Mouse (Mus musculus) ES-Bruce4 (cell line): ENCODE results near the gene Ccdc13. TPM values are rescaled to one million over a fixed set of nuclear protein-coding genes. Genes with fewer than 3 reads are reported as not detected.

Experiments
- H3K27ac ChIP-seq: 2 replicates; pipeline ENCODE4 v1.5.1; 2012; ENCODE audit warnings: low read length, inconsistent platforms; ENCODE audit not compliant: insufficient read depth
- H3K27me3 ChIP-seq: 2 replicates; pipeline ENCODE4 v1.6.1; 2012; ENCODE audit warnings: mild to moderate bottlenecking, low read length, inconsistent platforms; ENCODE audit not compliant: control insufficient read depth, poor library complexity, insufficient read depth, severe bottlenecking
- H3K36me3 ChIP-seq: 2 replicates; pipeline ENCODE4 v1.6.1; 2012; ENCODE audit warnings: inconsistent platforms, mild to moderate bottlenecking, low read length, moderate library complexity; ENCODE audit not compliant: control insufficient read depth, poor library complexity, insufficient read depth, severe bottlenecking
- H3K4me1 ChIP-seq: one replicate; pipeline ENCODE4 v1.8.1; 2011; ENCODE audit warnings: low read length; ENCODE audit not compliant: control insufficient read depth, insufficient read depth
- H3K4me3 ChIP-seq: 2 replicates; pipeline ENCODE4 v1.5.1; 2011; ENCODE audit warnings: low read depth, mild to moderate bottlenecking, low read length
- H3K9ac ChIP-seq: 2 replicates; pipeline ENCODE4 v1.6.1; 2012; ENCODE audit warnings: low read depth, mild to moderate bottlenecking, inconsistent platforms; ENCODE audit not compliant: poor library complexity, severe bottlenecking
- H3K9me3 ChIP-seq: replicated peaks from 2 replicates; pipeline ENCODE4 v1.6.1; 2012; ENCODE audit warnings: mild to moderate bottlenecking, low read length, inconsistent platforms; ENCODE audit not compliant: control insufficient read depth, poor library complexity, insufficient read depth, severe bottlenecking
- CTCF ChIP-seq: IDR thresholded peaks from one replicate; pipeline ENCODE4 v1.8.1; 2011; ENCODE audit warnings: low read depth, low read length
- EP300 ChIP-seq: IDR thresholded peaks from 2 replicates; pipeline ENCODE4 v1.6.1; 2011; ENCODE audit warnings: low read depth, low read length; ENCODE audit not compliant: insufficient read depth
- POLR2A ChIP-seq: IDR thresholded peaks from one replicate; pipeline ENCODE4 v1.8.1; 2011; ENCODE audit warnings: low read length; ENCODE audit not compliant: insufficient read depth
- polyA plus RNA-seq: library from polyadenylated mRNA; stranded (reverse); fragments of >200 nt; gene quantifications from 2 replicates; pipeline ENCODE4 v1.2.4, GENCODE M21; 2011; ENCODE audit warnings: low read depth; ENCODE audit not compliant: missing spikeins, insufficient read depth, insufficient read length

Gene Ccdc13
- polyA plus RNA-seq, 1 experiment = 0.85 TPM

DNA sequence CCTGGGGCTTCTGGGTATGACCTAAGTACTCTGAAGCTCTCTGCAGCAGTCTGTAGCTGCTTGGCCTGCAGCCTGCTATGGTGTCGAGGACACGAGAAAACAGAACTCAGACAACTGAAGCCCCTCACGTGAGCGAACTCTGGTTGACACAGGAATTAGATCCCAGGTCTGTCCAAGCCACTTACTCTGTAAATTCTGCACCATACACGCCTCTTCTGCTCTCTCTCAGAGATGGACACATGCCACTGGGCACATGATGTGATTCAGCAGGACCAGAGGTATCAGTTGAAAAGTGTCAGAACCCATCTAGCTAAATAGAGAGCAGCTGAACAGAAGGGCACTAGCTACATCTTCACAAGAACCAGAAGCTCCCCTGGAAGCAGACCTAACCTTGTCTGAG lies 66.8 kb downstream of the Ccdc13 start:
- no peaks in the 10 kb centered on the region for H3K4me1 ChIP-seq
- no peaks in the 10 kb centered on the region for H3K36me3 ChIP-seq
- H3K9me3 ChIP-seq = no peaks in the 10 kb centered on the region
- H3K27me3 ChIP-seq = peaks cover 7% of the 10 kb centered on the region; the same call in 1 of the 2 replicates
- no peak overlapping the region for H3K4me3 ChIP-seq
- TF ChIP-seq EP300 (no peak), POLR2A (no peak), CTCF (no peak)
- no peak overlapping the region for H3K9ac ChIP-seq
- no peak overlapping the region for H3K27ac ChIP-seq

DNA sequence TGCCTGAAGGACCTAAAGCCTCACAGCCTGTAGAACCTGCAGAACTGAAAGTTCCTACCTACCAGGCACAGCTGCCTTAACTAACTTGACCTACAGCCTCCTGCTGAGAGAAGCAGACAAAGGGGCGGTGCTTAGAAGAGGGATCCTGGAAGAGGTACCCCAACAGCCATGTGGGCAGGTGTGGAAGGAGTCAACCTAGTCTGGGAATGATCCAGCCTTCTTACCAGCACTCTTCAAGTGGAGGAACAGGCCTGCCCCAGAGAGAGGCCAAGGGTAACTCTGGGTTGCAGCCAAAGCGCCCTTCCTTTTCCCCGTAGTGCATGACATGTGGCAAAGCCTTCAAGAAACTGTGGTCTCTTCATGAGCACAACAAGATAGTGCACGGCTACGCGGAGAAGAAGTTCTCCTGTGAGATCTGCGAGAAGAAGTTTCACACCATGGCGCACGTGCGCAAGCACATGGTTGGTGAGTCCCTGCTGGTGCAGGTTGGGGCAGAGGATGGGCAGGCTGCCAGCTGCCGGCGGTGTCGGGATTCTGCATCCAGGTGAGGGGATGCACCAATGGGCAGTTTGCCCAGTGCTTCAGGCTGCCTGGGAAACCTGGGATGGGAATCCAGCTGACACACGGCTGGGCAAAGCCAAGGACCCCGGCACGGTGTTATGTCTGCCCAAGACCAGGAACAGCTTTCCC lies 74.0 kb downstream of the Ccdc13 start:
- Histone ChIP-seq H3K4me1 (peaks cover 3% of the 10 kb centered on the region), H3K27ac (no peak overlapping the region), H3K9me3 (no peaks in the 10 kb centered on the region), H3K9ac (no peak overlapping the region), H3K27me3 (no peaks in the 10 kb centered on the region), H3K36me3 (no peaks in the 10 kb centered on the region), H3K4me3 (no peak overlapping the region)
- TF ChIP-seq POLR2A (no peak), CTCF (no peak), EP300 (no peak)

DNA sequence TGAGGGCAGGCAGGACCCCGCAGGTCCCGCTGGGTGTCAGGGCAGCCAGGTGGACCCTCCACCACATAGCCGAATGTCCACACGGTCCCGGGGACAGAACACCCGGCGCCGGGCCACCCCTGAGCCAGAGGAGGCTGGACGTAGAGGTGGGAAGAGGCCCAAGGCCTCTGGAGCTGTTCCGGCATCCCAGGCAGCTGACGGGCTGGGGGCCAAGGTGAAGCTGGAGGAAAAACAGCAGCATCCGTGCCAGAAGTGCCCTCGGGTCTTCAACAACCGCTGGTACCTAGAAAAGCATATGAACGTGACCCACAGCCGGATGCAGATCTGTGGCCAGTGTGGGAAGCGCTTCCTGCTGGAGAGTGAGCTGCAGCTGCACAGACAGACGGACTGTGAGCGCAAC lies 75.5 kb downstream of the Ccdc13 start:
- H3K9ac ChIP-seq = no peak overlapping the region
- no peaks in the 10 kb centered on the region for H3K9me3 ChIP-seq
- no peaks in the 10 kb centered on the region for H3K36me3 ChIP-seq
- no peak overlapping the region for H3K27ac ChIP-seq
- TF ChIP-seq CTCF (no peak), EP300 (no peak), POLR2A (no peak)
- H3K4me1 ChIP-seq = peaks cover 3% of the 10 kb centered on the region
- H3K4me3 ChIP-seq = no peak overlapping the region
- no peaks in the 10 kb centered on the region for H3K27me3 ChIP-seq

DNA sequence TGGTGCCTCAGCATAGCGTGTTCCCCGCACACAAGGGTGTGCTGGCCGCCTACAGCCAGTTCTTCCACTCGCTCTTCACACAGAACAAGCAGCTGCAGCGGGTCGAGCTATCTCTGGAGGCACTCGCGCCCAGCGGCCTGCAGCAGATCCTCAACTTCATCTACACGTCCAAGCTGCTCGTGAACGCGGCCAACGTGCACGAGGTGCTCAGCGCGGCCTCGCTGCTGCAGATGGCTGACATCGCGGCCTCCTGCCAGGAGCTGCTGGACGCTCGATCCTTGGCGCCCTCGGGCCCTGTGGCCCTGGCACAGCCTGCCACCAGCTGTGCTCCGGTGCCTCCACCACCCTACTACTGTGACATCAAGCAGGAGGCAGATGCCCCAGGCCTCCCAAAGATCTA lies 76.5 kb downstream of the Ccdc13 start:
- Histone ChIP-seq H3K27ac (no peak overlapping the region), H3K9me3 (no peaks in the 10 kb centered on the region)

DNA sequence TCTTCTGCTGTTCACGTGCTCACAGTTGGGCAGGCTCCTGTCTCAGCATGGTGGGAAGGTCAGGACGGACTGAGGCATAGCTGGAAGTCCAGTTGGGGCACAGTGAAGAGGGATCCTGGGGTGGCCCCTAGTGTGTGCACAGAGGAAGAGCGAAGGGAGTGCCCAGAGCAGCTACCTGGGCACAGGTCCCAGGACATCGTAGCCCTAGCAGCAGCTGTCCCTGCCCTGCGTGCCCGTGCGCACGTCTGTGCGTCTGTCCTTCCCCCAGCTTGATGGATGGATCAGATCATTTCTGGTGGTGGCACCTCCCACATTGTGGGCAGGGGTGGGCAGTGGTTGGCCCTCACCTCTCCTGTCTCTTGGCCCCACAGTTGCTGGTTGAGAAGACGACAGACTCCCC lies 77.0 kb downstream of the Ccdc13 start:
- Histone ChIP-seq H3K9me3 (no peaks in the 10 kb centered on the region), H3K36me3 (no peaks in the 10 kb centered on the region), H3K4me1 (peaks cover 3% of the 10 kb centered on the region), H3K9ac (no peak overlapping the region), H3K27me3 (no peaks in the 10 kb centered on the region), H3K4me3 (no peak overlapping the region), H3K27ac (no peak overlapping the region)
- no peak for TF ChIP-seq POLR2A
- no peak for TF ChIP-seq EP300
- no peak for TF ChIP-seq CTCF

More for the DNA sequence above, 76.5 kb downstream of the Ccdc13 start:
- Histone ChIP-seq H3K36me3 (no peaks in the 10 kb centered on the region), H3K4me3 (no peak overlapping the region), H3K27me3 (no peaks in the 10 kb centered on the region), H3K4me1 (peaks cover 3% of the 10 kb centered on the region), H3K9ac (no peak overlapping the region)
- TF ChIP-seq EP300 (no peak), POLR2A (no peak), CTCF (no peak)

DNA sequence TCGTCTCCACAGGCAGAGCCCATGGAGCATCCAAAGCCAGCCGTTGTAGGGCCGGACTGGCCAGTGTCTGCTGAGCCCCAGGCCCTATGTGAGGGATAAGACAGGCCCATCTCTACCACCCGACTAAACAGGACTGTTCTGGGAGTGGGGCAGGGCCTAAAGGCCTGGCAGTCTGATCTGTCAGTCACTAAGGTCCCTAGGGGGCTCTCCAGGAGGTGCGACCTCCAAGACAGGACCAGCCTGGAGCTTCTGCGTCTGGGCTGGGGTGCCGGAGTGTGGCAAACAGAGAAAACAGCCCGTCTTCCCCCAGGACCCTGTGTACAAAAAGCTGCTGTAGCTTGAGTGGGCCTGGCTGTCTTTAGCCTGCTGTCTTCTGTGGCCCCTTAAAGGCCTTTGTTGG lies 77.5 kb downstream of the Ccdc13 start:
- no peak overlapping the region for H3K27ac ChIP-seq
- no peak overlapping the region for H3K9ac ChIP-seq
- H3K36me3 ChIP-seq = no peaks in the 10 kb centered on the region
- H3K4me1 ChIP-seq = peaks cover 3% of the 10 kb centered on the region
- no peaks in the 10 kb centered on the region for H3K27me3 ChIP-seq
- no peaks in the 10 kb centered on the region for H3K9me3 ChIP-seq
- no peak overlapping the region for H3K4me3 ChIP-seq
- TF ChIP-seq CTCF (no peak), EP300 (no peak), POLR2A (no peak)
